Mouse (Mus musculus) adrenal gland, adult 8-10 months (tissue): ENCODE results near the gene Trim30d. TPM values are rescaled to one million over a fixed set of nuclear protein-coding genes. Genes with fewer than 3 reads are reported as not detected.
A peak's percentile ranks its signal among the peaks of the same experiment; 100 is the strongest.
"Not testable (repeated sequence)": the region's sequence is repeated elsewhere in the genome, so short reads cannot be mapped to it uniquely, and the experiment has no call there.

Source experiments
- DNase-seq: peaks from one replicate; pipeline ENCODE4 v3.0.0; 2022
- total RNA-seq, 4 experiments: library from RNA; stranded (reverse); gene quantifications; 2 replicates each; pipeline ENCODE4 v1.2.4; 2022

Trim30d gene
- 1 to 10 TPM; 6.8 to 8.8 (median 8.3) TPM for total RNA-seq

DNA sequence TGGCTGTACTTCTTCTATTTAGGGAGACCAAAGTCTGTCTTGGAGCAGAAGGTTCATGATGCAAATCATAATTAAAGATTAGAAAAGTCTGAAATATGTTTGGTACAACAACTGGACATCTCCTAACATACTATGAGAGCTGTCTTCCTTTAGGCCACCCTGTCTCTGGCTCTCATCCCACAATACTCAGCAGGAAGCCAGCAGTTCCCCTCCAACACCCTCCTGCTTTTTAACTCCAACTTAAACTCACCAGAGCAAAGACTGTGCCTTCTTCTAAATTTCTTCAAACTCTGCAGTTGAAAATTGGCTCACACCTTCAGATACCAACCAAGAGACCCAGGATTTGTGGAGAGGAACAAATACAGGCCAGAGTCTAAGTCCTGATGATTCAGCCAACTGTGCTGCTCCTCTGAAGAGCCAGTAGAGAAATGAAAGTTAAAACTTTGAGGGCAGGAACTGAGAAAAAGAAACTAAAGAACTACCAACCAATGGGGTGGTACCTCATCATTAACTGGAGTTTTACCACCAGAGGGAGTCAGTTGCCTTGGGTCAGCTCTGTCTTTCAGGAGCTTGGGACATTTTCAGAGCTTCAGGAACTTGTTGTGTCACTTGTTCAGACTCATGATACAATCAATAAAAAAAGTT, at the start of gene Trim30d:
Trim30d (minus strand) TSS at position 429 of the 645 bp plus-strand sequence.
- not testable (repeated sequence) for DNase-seq

DNA sequence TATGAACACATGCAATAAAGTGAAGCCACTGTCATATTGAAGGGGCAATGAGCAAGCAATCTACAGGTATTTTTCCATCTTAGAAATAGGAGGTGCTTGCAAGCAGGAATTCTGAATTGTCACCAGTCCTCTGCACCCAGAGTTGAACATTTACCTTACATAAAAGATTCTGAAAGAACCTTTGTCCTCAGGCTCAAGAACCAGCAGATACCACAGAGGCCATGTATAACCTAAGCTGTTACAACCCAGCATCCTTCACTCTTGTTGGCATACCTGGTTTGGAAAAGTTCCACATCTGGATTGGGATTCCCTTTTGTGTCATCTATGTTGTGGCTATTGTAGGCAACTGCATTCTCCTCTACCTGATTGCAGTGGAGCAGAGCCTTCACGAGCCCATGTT, 45.1 kb upstream of the Trim30d start:
- DNase-seq: no peak

DNA sequence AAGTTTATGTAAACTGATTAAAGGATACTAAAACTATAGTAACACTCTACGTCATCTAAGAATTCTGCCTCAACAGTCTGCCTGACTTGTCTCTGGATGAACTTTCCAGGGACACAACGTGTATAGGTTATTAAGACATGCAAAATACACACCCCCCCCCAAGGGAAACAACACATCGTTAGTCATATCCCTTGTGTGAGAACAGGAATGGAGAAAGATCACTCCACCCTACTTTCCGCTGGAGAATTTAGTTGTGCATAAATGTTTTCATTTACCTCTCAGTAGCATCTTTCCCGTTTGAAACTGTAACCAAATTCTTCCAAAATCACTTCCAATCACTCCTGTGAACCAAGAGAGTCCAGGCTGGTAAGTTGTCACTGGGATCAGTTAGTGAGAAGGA, 42.2 kb upstream of the Trim30d start, which contains the start of gene Olfr651:
Olfr651 (plus strand) TSS at position 301 of the 400 bp plus-strand sequence.
- DNase-seq: no peak

DNA sequence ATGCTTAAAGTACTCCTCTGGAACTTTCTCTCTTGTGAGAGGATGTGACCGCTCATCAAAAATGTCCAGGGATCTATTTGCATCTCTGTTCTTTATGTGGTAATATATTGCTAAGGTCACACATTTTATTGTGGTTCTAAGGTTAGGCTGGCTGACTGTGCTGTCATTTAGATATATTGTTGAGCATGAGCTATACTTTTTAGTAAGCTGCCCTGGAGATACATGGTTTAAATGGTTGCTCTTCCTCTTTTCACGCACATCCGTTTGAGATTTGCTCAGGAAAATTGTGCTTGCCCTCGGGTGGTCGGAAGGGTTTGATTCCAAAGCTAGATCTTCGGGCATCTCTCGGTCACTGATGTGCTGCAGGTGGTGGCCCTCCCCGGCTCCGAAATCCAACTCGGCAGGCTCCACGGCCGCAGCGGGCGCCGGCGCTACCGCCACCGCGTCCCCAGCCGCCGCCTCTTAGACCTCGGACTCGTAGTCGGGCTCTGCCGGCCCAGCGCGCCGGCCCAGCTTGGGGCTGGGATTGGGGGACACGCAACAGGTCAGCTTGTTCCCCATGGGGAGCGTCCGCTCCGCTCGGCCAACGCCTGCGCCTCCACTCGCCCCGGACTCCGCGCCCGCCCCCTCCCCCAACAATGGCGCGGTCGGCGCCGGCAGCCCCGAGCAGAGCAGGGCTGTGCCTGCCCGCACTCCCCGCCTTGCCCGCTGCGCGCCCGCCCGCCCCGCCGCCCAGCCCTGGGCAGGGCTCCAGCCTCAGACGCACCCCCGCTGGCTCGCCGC, 5.9 kb downstream of the Trim30d start:
- peak; percentile 13 for DNase-seq

DNA sequence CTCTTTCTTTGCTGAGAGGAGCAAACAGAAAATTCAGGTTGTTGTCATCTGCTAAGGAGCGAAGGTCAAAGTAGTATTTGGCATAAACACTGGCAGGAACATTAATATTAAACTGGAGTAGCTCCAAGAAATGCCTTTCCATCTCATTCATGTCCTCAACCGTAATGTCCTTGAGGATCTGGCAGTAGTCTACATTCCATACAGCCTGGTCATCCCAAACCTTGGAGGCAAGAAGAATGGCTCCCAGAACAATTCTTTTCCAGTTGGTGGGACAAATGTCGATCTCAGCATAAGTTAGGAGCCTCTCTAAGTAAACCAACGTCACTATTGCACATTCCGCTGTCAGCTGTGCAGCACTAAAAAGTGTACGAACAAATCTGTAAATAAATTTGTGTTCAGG, 6.5 kb downstream of the Trim30d start:
- not testable (repeated sequence) for DNase-seq

DNA sequence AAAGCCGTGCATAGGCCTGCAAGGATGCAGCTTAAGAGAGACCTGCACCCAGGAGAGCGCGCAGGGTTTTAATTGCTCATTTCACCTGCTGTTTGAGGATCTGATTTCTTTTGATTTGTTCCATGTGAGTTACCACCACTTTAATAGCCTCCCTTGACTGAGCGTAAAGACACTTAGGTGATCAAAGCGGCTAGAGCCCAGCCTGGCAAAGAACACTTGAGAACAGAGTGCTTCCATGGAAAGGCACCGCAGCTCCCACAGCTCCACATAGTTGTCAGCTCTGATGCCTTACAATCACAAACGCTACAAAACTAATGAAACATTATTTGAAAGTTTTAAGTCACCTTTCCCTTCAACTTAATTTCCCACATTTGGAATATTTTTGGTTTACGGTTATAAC, 8.2 kb downstream of the Trim30d start:
- DNase-seq: not testable (repeated sequence)

DNA sequence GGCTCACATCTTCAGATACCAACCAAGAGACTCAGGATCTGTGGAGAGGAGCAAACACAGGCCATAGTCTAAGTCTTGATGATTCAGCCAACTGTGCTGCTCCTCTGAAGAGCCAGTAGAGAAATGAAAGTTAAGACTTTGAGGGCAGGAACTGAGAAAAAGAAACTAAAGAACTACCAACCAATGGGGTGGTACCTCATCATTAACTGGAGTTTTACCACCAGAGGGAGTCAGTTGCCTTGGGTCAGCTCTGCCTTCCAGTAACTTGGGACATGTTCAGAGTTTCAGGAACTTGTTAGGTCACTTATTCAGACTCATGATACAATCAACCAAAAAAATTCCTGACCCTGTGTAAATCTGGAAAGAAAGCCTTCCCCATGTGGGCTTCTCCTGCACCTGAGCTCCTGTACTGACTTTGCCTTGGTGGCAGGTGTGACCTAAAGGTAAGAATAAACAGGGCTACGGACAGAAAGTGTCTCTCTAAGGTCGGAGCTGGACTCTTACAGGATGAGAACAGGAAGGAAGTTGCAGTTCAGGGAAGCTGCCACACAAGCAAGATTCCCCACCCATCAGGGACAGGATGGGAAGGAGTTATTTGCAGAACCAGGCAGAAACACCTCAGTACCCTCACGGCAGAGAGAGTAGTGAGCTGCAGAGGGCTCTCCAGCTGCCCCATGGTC, 42.4 kb downstream of the Trim30d start, which contains the start of gene Trim30a:
Trim30a (minus strand) TSS at position 129 of the 680 bp plus-strand sequence.
- DNase-seq: no peak

DNA sequence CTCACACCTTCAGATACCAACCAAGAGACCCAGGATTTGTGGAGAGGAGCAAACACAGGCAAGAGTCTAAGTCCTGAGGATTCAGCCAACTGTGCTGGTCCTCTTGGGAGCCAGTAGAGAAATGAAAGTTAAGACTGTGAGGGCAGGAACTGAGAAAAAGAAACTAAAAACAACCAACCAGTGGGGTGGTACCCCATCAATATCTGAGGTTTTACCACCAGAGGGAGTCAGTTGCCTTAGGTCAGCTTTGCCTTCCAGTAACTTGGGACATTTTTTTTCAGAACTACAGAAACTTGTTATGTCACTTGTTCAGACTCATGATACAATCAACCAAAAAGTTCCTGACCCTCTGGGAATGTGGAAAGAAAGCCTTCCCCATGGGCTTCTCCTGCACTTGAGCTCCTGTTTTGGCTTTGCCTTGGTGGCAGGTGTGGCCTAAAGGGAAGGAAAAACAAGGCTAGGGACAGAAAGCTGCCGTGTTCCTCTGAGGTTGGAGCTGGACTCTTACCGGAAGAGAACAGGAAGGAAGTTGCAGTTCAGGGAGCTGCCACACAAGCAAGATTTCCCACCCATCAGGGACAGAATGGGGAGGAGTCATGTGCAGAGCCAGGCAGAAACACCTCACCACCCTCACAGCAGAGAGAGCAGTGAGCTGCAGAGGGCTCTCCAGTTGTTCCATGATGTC, 61.5 kb downstream of the Trim30d start:
- no peak for DNase-seq

Other genes with a start within 250 kb of the Trim30d start
- gene Trim5, start 219.8 kb downstream of the Trim30d start, total RNA-seq: 1 to 10 TPM; 4.7 to 6.5 (median 6.1) TPM
- 10 to 100 TPM; 17.0 to 20.9 (median 19.4) TPM for gene Trim12a, start 192.4 kb downstream of the Trim30d start, total RNA-seq
- 1 to 10 TPM in 1 of 4 experiments, under 1 TPM in 3; 0.38 to 2.0 (median 0.57) TPM for gene Trim34b, start 178.4 kb downstream of the Trim30d start, total RNA-seq
- 10 to 100 TPM; 13.7 to 15.9 (median 15.1) TPM for gene Trim12c, start 154.5 kb downstream of the Trim30d start, total RNA-seq
- gene Trim30b, start 138.0 kb downstream of the Trim30d start, total RNA-seq: under 1 TPM in 3 of 4 experiments, not detected in 1; 0.06 to 0.24 (median 0.22) TPM
- under 1 TPM in 2 of 4 experiments, not detected in 2; 0.16 to 0.17 TPM for gene Trim30c, start 107.0 kb downstream of the Trim30d start, total RNA-seq
- gene Trim30a, start 42.7 kb downstream of the Trim30d start, total RNA-seq: 1 to 10 TPM; 5.7 to 9.1 (median 6.5) TPM
- gene Olfr651, start 42.3 kb upstream of the Trim30d start, total RNA-seq: not detected
- not detected for gene Olfr652, start 53.1 kb upstream of the Trim30d start, total RNA-seq
- gene Olfr653, start 69.5 kb upstream of the Trim30d start, total RNA-seq: not detected
- not detected for gene Olfr654, start 79.2 kb upstream of the Trim30d start, total RNA-seq
- gene Olfr655, start 93.9 kb upstream of the Trim30d start, total RNA-seq: not detected
- not detected for gene Olfr656, start 106.1 kb upstream of the Trim30d start, total RNA-seq
- not detected for gene Olfr657, start 116.9 kb upstream of the Trim30d start, total RNA-seq
- gene Olfr658, start 139.5 kb upstream of the Trim30d start, total RNA-seq: not detected
- not detected for gene Olfr659, start 158.9 kb upstream of the Trim30d start, total RNA-seq
- not detected for gene Olfr661, start 178.7 kb upstream of the Trim30d start, total RNA-seq